Mouse (Mus musculus): ENCODE results near the gene Ptges. TPM values are rescaled to one million over a fixed set of nuclear protein-coding genes. Genes with fewer than 3 reads are reported as not detected.

Ptges gene
- polyA plus RNA-seq, 1 experiment, result not detected

- Histone ChIP-seq H3K4me3 (replicated peaks) (no peak overlapping the region), H3K27me3 (ENCODE audit: control insufficient read depth) (no peaks in the 10 kb centered on the region), H3K9me3 (ENCODE audit: control insufficient read depth, low read length) (no peaks in the 10 kb centered on the region), H3K36me3 (ENCODE audit: control insufficient read depth) (no peaks in the 10 kb centered on the region), H3K4me1 (ENCODE audit: control insufficient read depth) (no peaks in the 10 kb centered on the region)
- no peak for TF ChIP-seq GATA1 (IDR thresholded peaks at IDR 0.05; ENCODE audit: low read length)
- TF ChIP-seq TAL1 (IDR thresholded peaks at IDR 0.05; ENCODE audit: low read length), result no peak
Observed at GRCm38 (mm10) chr2:30893946-30894345, 35.7 kb downstream of the Ptges start.

GRCm38 (mm10) chr2:30893399-30893798 lies 36.3 kb downstream of the Ptges start:
- H3K36me3 ChIP-seq (ENCODE audit: control insufficient read depth), result no peaks in the 10 kb centered on the region
- H3K4me1 ChIP-seq (ENCODE audit: control insufficient read depth), result no peaks in the 10 kb centered on the region
- no peaks in the 10 kb centered on the region for H3K27me3 ChIP-seq (ENCODE audit: control insufficient read depth)
- H3K9me3 ChIP-seq (ENCODE audit: control insufficient read depth, low read length), result no peaks in the 10 kb centered on the region
- H3K4me3 ChIP-seq (replicated peaks), result no peak overlapping the region
- TF ChIP-seq GATA1 (IDR thresholded peaks at IDR 0.05; ENCODE audit: low read length) (no peak), TAL1 (IDR thresholded peaks at IDR 0.05; ENCODE audit: low read length) (no peak)

GRCm38 (mm10) chr2:30891002-30891401 lies 38.7 kb downstream of the Ptges start:
- Histone ChIP-seq H3K4me1 (ENCODE audit: control insufficient read depth) (no peaks in the 10 kb centered on the region), H3K36me3 (ENCODE audit: control insufficient read depth) (no peaks in the 10 kb centered on the region), H3K27me3 (ENCODE audit: control insufficient read depth) (0 out of 2 replicates have a peak, but pooled peaks cover 3% of the 10 kb centered on the region), H3K9me3 (ENCODE audit: control insufficient read depth, low read length) (no peaks in the 10 kb centered on the region), H3K4me3 (replicated peaks) (no peak overlapping the region)
- TF ChIP-seq TAL1 (IDR thresholded peaks at IDR 0.05; ENCODE audit: low read length) (no peak), GATA1 (IDR thresholded peaks at IDR 0.05; ENCODE audit: low read length) (no peak)

GRCm38 (mm10) chr2:30885453-30886163 lies 44.1 kb downstream of the Ptges start:
- Histone ChIP-seq H3K4me1 (ENCODE audit: control insufficient read depth) (no peaks in the 10 kb centered on the region), H3K27me3 (ENCODE audit: control insufficient read depth) (0 out of 2 replicates have a peak, but pooled peaks cover 3% of the 10 kb centered on the region), H3K4me3 (replicated peaks) (no peak overlapping the region), H3K36me3 (ENCODE audit: control insufficient read depth) (no peaks in the 10 kb centered on the region), H3K9me3 (ENCODE audit: control insufficient read depth, low read length) (no peaks in the 10 kb centered on the region; the same call in 1 of the 2 replicates)
- TF ChIP-seq GATA1 (IDR thresholded peaks at IDR 0.05; ENCODE audit: low read length), result no peak
- no peak for TF ChIP-seq TAL1 (IDR thresholded peaks at IDR 0.05; ENCODE audit: low read length)

- TF ChIP-seq GATA1 (IDR thresholded peaks at IDR 0.05; ENCODE audit: low read length), result no peak
- TF ChIP-seq TAL1 (IDR thresholded peaks at IDR 0.05; ENCODE audit: low read length), result no peak
- Histone ChIP-seq H3K4me3 (replicated peaks) (no peak overlapping the region), H3K36me3 (ENCODE audit: control insufficient read depth) (no peaks in the 10 kb centered on the region), H3K9me3 (ENCODE audit: control insufficient read depth, low read length) (no peaks in the 10 kb centered on the region; the same call in 1 of the 2 replicates), H3K4me1 (ENCODE audit: control insufficient read depth) (no peaks in the 10 kb centered on the region), H3K27me3 (ENCODE audit: control insufficient read depth) (0 out of 2 replicates have a peak, but pooled peaks cover 3% of the 10 kb centered on the region)
Observed at GRCm38 (mm10) chr2:30884852-30885373, 44.8 kb downstream of the Ptges start.

GRCm38 (mm10) chr2:30881215-30881614 lies 48.4 kb downstream of the Ptges start:
- no peak for TF ChIP-seq TAL1 (IDR thresholded peaks at IDR 0.05; ENCODE audit: low read length)
- no peak for TF ChIP-seq GATA1 (IDR thresholded peaks at IDR 0.05; ENCODE audit: low read length)
- Histone ChIP-seq H3K4me3 (replicated peaks) (no peak overlapping the region), H3K27me3 (ENCODE audit: control insufficient read depth) (no peaks in the 10 kb centered on the region), H3K4me1 (ENCODE audit: control insufficient read depth) (no peaks in the 10 kb centered on the region), H3K9me3 (ENCODE audit: control insufficient read depth, low read length) (no peaks in the 10 kb centered on the region; the same call in 1 of the 2 replicates), H3K36me3 (ENCODE audit: control insufficient read depth) (no peaks in the 10 kb centered on the region)

- H3K9me3 ChIP-seq (ENCODE audit: control insufficient read depth, low read length), result no peaks in the 10 kb centered on the region
- no peaks in the 10 kb centered on the region for H3K36me3 ChIP-seq (ENCODE audit: control insufficient read depth)
- no peaks in the 10 kb centered on the region for H3K27me3 ChIP-seq (ENCODE audit: control insufficient read depth)
- no peak overlapping the region for H3K4me3 ChIP-seq (replicated peaks)
- TF ChIP-seq GATA1 (IDR thresholded peaks at IDR 0.05; ENCODE audit: low read length), result no peak
- no peak for TF ChIP-seq TAL1 (IDR thresholded peaks at IDR 0.05; ENCODE audit: low read length)
- H3K4me1 ChIP-seq (ENCODE audit: control insufficient read depth), result no peaks in the 10 kb centered on the region
Observed at GRCm38 (mm10) chr2:30879481-30879880, 50.2 kb downstream of the Ptges start.

- Histone ChIP-seq H3K4me1 (ENCODE audit: control insufficient read depth) (no peaks in the 10 kb centered on the region), H3K27me3 (ENCODE audit: control insufficient read depth) (no peaks in the 10 kb centered on the region), H3K9me3 (ENCODE audit: control insufficient read depth, low read length) (no peaks in the 10 kb centered on the region), H3K36me3 (ENCODE audit: control insufficient read depth) (no peaks in the 10 kb centered on the region), H3K4me3 (replicated peaks) (no peak overlapping the region)
- TF ChIP-seq GATA1 (IDR thresholded peaks at IDR 0.05; ENCODE audit: low read length) (no peak), TAL1 (IDR thresholded peaks at IDR 0.05; ENCODE audit: low read length) (no peak)
Observed at GRCm38 (mm10) chr2:30875621-30876432, 53.8 kb downstream of the Ptges start.

- no peaks in the 10 kb centered on the region for H3K4me1 ChIP-seq (ENCODE audit: control insufficient read depth)
- TF ChIP-seq TAL1 (IDR thresholded peaks at IDR 0.05; ENCODE audit: low read length) (no peak), GATA1 (IDR thresholded peaks at IDR 0.05; ENCODE audit: low read length) (no peak)
- H3K36me3 ChIP-seq (ENCODE audit: control insufficient read depth), result no peaks in the 10 kb centered on the region
- no peak overlapping the region for H3K4me3 ChIP-seq (replicated peaks)
- H3K9me3 ChIP-seq (ENCODE audit: control insufficient read depth, low read length), result no peaks in the 10 kb centered on the region
- no peaks in the 10 kb centered on the region for H3K27me3 ChIP-seq (ENCODE audit: control insufficient read depth)
Observed at GRCm38 (mm10) chr2:30875096-30875495, 54.6 kb downstream of the Ptges start.

All from erythroblast, embryonic 14.5 days (primary cell).